Mouse (Mus musculus): ENCODE measurements at regions not wholly inside any gene's neighbourhood (a gene's known extent, or its start where the extent isn't known, plus 50 kb on each side); places are given as distances from the start of the nearest gene placed in this dataset.

GRCm38 (mm10) chr9:41766533-41766920 lies 357.6 kb downstream of the Sorl1 start:
- DNase-seq (ENCODE audit: low spot score), result peak; percentile 27

GRCm38 (mm10) chr9:41765816-41766532 lies 358.1 kb downstream of the Sorl1 start:
- DNase-seq (ENCODE audit: low spot score), result no peak

- no peak for DNase-seq (ENCODE audit: low spot score)
Measured at GRCm38 (mm10) chr9:41761050-41761576, 363.0 kb downstream of the Sorl1 start.

GRCm38 (mm10) chr9:41754434-41755002 lies 369.6 kb downstream of the Sorl1 start:
- DNase-seq (ENCODE audit: low spot score), result no peak

- no peak for DNase-seq (ENCODE audit: low spot score)
Measured at GRCm38 (mm10) chr9:41745979-41746647, 378.0 kb downstream of the Sorl1 start.

GRCm38 (mm10) chr9:41741500-41741899 lies 382.6 kb downstream of the Sorl1 start:
- DNase-seq (ENCODE audit: low spot score), result no peak

GRCm38 (mm10) chr9:41740536-41740935 lies 383.6 kb downstream of the Sorl1 start:
- no peak for DNase-seq (ENCODE audit: low spot score)

GRCm38 (mm10) chr9:41737671-41738070 lies 386.4 kb downstream of the Sorl1 start:
- no peak for DNase-seq (ENCODE audit: low spot score)

- DNase-seq (ENCODE audit: low spot score), result no peak
Measured at GRCm38 (mm10) chr9:41736881-41737280, 387.2 kb downstream of the Sorl1 start.

GRCm38 (mm10) chr9:41736234-41736859 lies 387.8 kb downstream of the Sorl1 start:
- DNase-seq (ENCODE audit: low spot score), result no peak

GRCm38 (mm10) chr9:41735448-41736233 lies 388.5 kb downstream of the Sorl1 start:
- DNase-seq (ENCODE audit: low spot score), result peak; percentile 30

- DNase-seq (ENCODE audit: low spot score), result no peak
Measured at GRCm38 (mm10) chr9:41734925-41735447, 389.1 kb downstream of the Sorl1 start.

GRCm38 (mm10) chr9:41721609-41722008 lies 402.5 kb downstream of the Sorl1 start:
- no peak for DNase-seq (ENCODE audit: low spot score)

- DNase-seq (ENCODE audit: low spot score), result no peak
Measured at GRCm38 (mm10) chr9:41715231-41715630, 408.9 kb downstream of the Sorl1 start.

- DNase-seq (ENCODE audit: low spot score), result no peak
Measured at GRCm38 (mm10) chr9:41705972-41706371, 418.1 kb downstream of the Sorl1 start.

GRCm38 (mm10) chr9:41705461-41705903 lies 418.6 kb downstream of the Sorl1 start:
- peak; percentile 9 for DNase-seq (ENCODE audit: low spot score)

- DNase-seq (ENCODE audit: low spot score), result no peak
Measured at GRCm38 (mm10) chr9:41703091-41703490, 421.0 kb downstream of the Sorl1 start.

- no peak for DNase-seq (ENCODE audit: low spot score)
Measured at GRCm38 (mm10) chr9:41700683-41701082, 423.4 kb downstream of the Sorl1 start.

- DNase-seq (ENCODE audit: low spot score), result no peak
Measured at GRCm38 (mm10) chr9:41699031-41699430, 425.1 kb downstream of the Sorl1 start.

- no peak for DNase-seq (ENCODE audit: low spot score)
Measured at GRCm38 (mm10) chr9:41697611-41698467, 426.3 kb downstream of the Sorl1 start.
